Comparison of ENCODE assay signal across 9 mouse cellular contexts in the genomic region with DNA sequence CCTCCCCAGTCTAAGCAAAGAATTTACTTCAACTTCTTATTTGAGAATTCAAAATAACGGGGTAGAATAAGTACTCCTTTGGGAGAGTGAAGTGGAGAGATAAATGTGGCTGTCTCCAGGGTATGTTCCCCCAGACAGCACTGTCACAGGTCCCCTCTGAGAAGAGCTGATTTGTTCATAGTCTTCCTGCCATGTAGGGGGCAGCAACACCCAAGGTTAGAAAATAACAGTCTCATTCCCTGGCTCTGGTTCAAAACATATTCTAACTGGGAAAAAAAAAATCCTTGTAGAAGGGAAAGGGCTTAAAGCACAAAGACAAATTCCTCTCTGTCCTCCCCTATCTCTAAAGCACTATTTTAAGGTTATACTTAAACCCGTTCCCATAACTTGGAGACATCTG.
DNase-seq lines count a peak whose midpoint lies in the region; ATAC-seq and TF ChIP-seq lines count a peak whose summit lies in the region.
"Had no signal": no experiment of that assay in that cellular context is flagged by ENCODE, and none has a peak within 500 bp of the region (broad histone marks: within the 10 kb centered on the region; RNA-seq: fewer than 3 reads in every experiment).

No protein-coding gene starts in this region.

- TF ChIP-seq CTCF in left cerebral cortex, adult 2 months (IDR thresholded peaks at IDR 0.05), result peak; percentile 45
- peak; percentile 65 for TF ChIP-seq CTCF in liver, postnatal 0 days (IDR thresholded peaks at IDR 0.05; ENCODE audit: low read depth)

- H3K4me1 ChIP-seq in liver, postnatal 0 days (ENCODE audit: insufficient read depth), result peaks cover 3% of the 10 kb centered on the region; the same call in 1 of the 2 replicates
- peaks cover 3% of the 10 kb centered on the region for H3K4me1 ChIP-seq in hindbrain, embryonic 13.5 days (replicated peaks)
- H3K4me1 ChIP-seq: megakaryocyte, embryonic 14.5 days had no signal

- H3K27me3 ChIP-seq in liver, postnatal 0 days (ENCODE audit: insufficient read depth, low read length), result no peaks in the 10 kb centered on the region
- H3K27me3 ChIP-seq in hindbrain, embryonic 13.5 days, result no peaks in the 10 kb centered on the region
- H3K27me3 ChIP-seq: megakaryocyte, embryonic 14.5 days had no signal

- DNase-seq in embryo, embryonic 10 days (ENCODE audit: low spot score), result peak; percentile 51
- no peak for DNase-seq in embryo, embryonic 9.5 days (ENCODE audit: extremely low spot score)
- DNase-seq in left cerebral cortex, adult 2 months (ENCODE audit: extremely low spot score in 1 of 2, low spot score in 2 of 2), result no peak
- no peak for DNase-seq in left cerebral cortex, adult 18-20 months (ENCODE audit: low spot score in 2 of 2)
- DNase-seq in Muller cell, postnatal 12 days (ENCODE audit: inconsistent ontology term), result peak; percentile 50
- DNase-seq in liver, postnatal 0 days, result peak; percentile 26

- no peak for ATAC-seq in liver, postnatal 0 days
- no peak for ATAC-seq in inflammation-experienced regulatory T-cells, adult 6 months
- ATAC-seq in hindbrain, embryonic 13.5 days (ENCODE audit: low FRiP score), result no peak

- no peak overlapping the region for H3K4me2 ChIP-seq in liver, postnatal 0 days (ENCODE audit: low read depth, low read length)
- no peak overlapping the region for H3K4me2 ChIP-seq in hindbrain, embryonic 13.5 days

- intact Hi-C loops in left cerebral cortex, adult 2 months (cut with DNase I), result loop anchor here (2.0 kb wide), 1 partner anchor 585 kb away; no protein-coding TSS in a partner anchor

- H3K27ac ChIP-seq in left cerebral cortex, adult 2 months, result no peak overlapping the region
- H3K27ac ChIP-seq in liver, postnatal 0 days (ENCODE audit: low read depth), result no peak overlapping the region
- no peak overlapping the region for H3K27ac ChIP-seq in hindbrain, embryonic 13.5 days

- WGBS in liver, postnatal 0 days (ENCODE audit: insufficient replicate concordance), result 52% methylated on average over 2 of the region's 2 CpGs
- 55% methylated on average over 2 of the region's 2 CpGs for WGBS in hindbrain, embryonic 13.5 days

- H3K36me3 ChIP-seq in liver, postnatal 0 days (replicated peaks; ENCODE audit: insufficient read depth, low read length), result no peaks in the 10 kb centered on the region
- no peaks in the 10 kb centered on the region for H3K36me3 ChIP-seq in hindbrain, embryonic 13.5 days

- H3K9ac ChIP-seq in liver, postnatal 0 days (replicated peaks), result no peak overlapping the region
- H3K9ac ChIP-seq in hindbrain, embryonic 13.5 days, result no peak overlapping the region

- no peak overlapping the region for H3K4me3 ChIP-seq in left cerebral cortex, adult 2 months
- H3K4me3 ChIP-seq in liver, postnatal 0 days (ENCODE audit: low read depth, low read length), result no peak overlapping the region
- no peak overlapping the region for H3K4me3 ChIP-seq in hindbrain, embryonic 13.5 days
- H3K4me3 ChIP-seq: megakaryocyte, embryonic 14.5 days had no signal

- no peak for TF ChIP-seq EP300 in liver, postnatal 0 days (IDR thresholded peaks at IDR 0.05; ENCODE audit: low read depth)

- no peaks in the 10 kb centered on the region for H3K9me3 ChIP-seq in liver, postnatal 0 days (ENCODE audit: low read length)
- H3K9me3 ChIP-seq in hindbrain, embryonic 13.5 days, result no peaks in the 10 kb centered on the region
- H3K9me3 ChIP-seq: megakaryocyte, embryonic 14.5 days had no signal

Comparison
In these comparisons a context has a peak if more than half of its experiments do, and no peak if none do; other contexts are left out.
1. DNase-seq: peak in embryo, embryonic 10 days (single experiment), Muller cell, postnatal 12 days (single experiment) and liver, postnatal 0 days (single experiment); none in embryo, embryonic 9.5 days (single experiment), left cerebral cortex, adult 2 months (0 of 2) and left cerebral cortex, adult 18-20 months (0 of 2).